Mouse (Mus musculus): ENCODE measurements around the gene Gm4498.
"Not testable (repeated sequence)": the region's sequence is repeated elsewhere in the genome, so short reads cannot be mapped to it uniquely, and the experiment has no call there.

Gm4498 gene

DNA sequence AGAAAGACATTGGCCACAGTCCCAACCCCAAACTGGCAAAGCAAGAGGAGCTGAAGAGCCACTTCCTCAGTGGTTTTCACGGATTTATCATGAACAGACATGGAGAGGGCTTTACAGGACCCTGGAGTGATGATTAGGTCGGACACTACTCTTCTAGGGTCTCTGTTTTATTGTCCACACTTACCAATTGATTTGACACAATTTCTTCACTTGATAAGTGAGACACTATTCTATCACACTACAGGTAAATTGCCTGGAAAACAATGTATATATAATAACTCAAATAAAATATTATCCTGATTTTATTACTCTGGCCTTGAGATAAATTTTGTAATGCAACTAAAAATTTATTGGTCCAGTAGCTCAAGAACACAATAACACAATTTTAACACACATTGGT is at the start of gene Gm4498:
Gm4498 (minus strand) TSS at position 101 of the 400 bp plus-strand sequence.
- DNase-seq: not testable (repeated sequence)

DNA sequence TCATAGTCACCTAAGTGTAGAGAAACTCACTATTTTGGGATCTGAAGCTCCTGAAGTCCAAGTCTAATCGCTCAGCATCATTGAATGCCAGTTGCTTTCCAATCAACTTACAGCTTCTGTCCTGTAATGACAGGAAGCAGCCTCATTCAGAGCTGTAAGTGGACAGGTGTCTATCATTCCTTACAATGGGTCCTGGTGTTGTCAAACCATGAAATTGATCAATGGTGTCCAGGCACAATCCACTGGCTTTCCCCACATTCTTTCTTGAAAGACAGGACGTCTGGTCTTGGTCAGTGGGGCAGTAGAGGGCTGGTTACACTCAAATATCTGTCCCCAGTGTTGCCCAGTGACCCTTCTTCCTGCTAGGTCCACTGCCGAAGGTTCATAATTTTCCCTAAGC is 29.1 kb upstream of the Gm4498 start, which contains the start of gene Gm5890:
Gm5890 (minus strand) TSS at position 101 of the 400 bp plus-strand sequence.
- DNase-seq: not testable (repeated sequence)

DNA sequence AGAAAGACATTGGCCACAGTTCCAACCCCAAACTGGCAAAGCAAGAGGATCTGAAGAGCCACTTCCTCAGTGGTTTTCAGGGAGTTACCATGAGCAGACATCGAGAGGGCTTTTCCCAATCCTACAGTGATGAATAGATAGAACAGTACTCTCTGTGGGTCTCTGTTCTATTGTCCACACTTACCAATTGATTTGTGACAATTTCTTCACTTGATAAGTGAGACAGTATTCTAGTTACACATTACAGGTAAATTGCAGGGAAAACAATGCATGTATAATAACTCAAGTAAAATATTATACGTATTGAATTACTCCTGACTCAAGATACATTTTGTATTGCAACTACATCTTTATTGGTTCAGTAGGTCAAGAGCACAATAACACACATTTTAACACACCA is 28.1 kb downstream of the Gm4498 start, which contains the start of gene Gm6164:
Gm6164 (minus strand) TSS at position 101 of the 400 bp plus-strand sequence.
- DNase-seq: not testable (repeated sequence)

DNA sequence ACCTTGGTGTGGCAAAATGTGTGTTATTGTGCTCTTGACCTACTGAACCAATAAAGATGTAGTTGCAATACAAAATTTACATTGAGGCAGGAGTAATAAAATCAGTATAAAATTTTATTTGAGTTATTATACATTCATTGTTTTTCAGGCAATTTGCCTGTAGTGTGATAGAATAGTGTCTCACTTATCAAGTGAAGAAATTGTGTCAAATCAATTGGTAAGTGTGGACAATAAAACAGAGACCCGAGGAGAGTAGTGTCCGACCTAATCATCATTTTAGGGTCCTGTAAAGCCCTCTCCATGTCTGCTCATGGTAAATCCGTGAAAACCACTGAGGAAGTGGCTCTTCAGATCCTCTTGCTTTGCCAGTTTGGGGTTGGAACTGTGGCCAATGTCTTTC is 40.2 kb downstream of the Gm4498 start, which contains the start of gene Vmn1r95:
Vmn1r95 (plus strand) TSS at position 301 of the 400 bp plus-strand sequence.
- DNase-seq: not testable (repeated sequence)

All from kidney, postnatal 25 days (tissue).